Mouse (Mus musculus) adrenal gland, adult (tissue): ENCODE results near the gene Tead1.

Source experiments
- DNase-seq, 2 experiments: peaks; one replicate each; pipeline ENCODE4 v3.0.0; 2022 to 2023; ENCODE audit warnings: low spot score in 1 of 2; ENCODE audit not compliant: inconsistent age in 2 of 2

The Tead1 gene

DNA sequence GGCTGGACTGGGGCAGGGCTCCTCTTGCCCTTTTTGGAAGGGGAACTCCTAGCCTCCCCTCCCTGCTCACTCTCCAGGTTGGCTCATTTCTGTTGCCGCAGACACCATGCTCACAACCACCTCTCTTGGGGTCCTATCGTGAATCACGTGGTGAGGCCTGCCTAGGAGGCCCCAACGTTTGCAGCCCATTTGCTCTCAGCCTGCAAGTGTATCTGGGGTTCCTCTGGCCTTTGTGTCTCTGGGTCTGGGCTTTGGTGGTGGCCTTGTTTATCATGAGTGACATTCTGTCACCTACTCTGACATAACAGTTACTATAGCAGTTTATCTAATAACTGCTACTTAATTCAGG, 41.8 kb downstream of the Tead1 start:
- DNase-seq, result no peak

DNA sequence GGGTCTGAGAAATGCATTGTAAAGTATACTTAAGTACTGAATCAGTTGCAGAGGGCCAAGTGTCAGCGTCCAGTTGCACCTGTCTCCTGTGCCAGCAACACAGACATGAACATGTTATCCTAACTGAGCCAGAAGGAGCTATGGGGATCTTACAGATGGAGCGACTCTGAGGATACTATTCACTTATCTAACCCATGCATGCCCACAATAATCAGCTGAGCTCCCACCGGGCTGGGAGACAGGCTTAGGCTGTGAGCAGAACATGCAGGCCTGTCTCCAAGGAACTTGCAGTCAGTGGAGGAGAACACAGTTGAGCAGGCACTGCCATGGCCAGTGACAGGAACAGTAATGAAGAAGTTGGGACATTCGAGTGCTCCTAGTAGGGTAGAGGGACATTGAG, 42.7 kb downstream of the Tead1 start:
- DNase-seq, result no peak

DNA sequence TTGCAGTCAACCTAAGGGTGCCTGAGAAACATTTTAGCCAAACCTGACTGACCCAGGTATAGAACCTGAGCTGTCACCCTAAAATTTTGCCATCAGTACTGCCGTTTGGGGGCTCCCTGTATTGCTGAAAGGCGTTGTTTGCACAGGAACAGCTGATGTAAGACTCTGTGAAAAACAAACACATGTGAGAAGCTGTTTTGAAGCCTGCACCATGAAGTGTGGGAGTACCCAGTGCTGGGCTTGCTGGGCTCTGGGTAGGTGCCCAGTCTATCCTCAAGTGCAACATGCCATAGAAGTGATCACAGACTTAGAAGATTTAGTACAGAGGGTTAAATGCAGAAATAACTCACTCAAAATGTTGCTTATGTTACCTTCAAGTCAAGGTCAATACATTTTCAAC, 49.3 kb downstream of the Tead1 start:
- no peak for DNase-seq

DNA sequence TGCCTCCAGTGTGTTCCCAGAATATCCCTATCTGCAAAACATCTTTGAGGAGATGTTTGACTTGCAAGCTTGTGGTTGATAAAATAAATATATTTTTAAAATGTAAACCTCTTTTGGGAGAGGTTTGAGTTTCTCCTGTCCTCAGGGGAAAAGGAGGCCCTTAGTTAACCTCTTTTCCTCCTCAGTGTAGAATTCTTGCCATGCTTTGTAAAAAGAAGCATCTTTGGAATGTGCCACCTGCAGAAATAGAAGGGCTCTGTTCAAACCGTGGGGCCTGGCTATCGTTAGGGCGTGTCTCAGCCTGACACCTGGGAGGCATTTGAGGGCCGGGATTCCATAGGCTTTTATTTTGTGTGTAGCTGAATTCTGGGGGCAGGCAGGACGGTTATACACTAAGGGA, 51.1 kb downstream of the Tead1 start:
- no peak for DNase-seq

DNA sequence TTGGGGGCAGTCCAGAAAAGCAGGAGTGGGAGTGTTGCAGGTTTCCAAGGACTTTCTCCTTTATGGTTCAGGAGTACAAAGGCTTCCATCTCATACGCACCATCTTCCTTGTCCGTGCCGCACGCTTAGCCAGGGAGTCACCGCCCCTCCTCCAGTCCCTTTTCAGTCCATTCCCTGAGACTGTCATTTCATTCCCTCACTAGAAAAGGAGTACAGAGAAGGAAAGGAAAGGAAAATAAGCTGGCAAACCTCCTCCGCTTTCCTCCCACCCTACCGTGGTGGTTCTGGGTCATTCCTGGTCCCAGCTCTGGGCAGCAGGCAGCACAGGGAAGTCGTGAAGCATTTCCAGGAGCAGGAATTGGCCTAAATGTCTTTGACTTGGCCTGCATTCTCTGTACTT, 52.5 kb downstream of the Tead1 start:
- no peak for DNase-seq

DNA sequence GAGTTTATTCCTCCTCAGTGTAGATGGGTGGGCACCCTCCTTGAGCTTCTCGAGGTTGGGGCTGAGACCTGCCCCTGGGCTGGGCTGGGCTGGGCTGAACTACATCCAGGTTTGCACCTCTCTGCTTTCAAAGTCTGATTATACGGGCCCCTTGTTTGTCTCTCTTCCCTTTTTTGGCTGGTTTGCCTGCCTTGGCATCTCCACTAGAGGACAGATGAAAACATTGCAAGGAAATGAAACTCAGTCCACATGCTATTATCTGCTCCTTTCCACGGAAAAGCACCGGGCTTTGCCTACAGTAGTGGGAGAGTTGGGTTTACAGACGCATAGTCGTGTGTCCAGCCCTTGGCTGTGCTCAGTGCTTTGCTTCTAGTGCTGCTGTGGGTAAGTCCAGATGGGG, 60.1 kb downstream of the Tead1 start:
- DNase-seq, result no peak

DNA sequence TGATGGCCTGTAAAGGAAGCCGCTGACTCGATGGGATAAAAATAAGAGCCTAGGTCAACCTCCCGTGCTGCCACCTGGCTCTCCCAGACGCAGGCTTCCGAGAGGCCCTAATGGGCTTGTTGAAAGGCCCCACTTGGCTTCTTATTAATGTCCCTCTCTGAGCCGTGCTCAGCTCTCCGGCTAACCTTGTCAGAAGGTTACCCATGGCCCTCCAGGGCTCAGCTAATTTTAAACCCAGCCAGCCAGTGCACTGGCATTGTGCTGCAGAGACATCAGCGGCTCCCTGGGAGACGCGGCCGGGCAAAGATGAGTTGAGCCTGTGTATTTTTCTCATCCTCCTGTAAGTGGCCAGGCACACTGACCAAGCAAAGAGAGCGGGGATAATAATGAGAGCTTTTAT, 62.7 kb downstream of the Tead1 start:
- DNase-seq, result peak; percentile 29 to 74

DNA sequence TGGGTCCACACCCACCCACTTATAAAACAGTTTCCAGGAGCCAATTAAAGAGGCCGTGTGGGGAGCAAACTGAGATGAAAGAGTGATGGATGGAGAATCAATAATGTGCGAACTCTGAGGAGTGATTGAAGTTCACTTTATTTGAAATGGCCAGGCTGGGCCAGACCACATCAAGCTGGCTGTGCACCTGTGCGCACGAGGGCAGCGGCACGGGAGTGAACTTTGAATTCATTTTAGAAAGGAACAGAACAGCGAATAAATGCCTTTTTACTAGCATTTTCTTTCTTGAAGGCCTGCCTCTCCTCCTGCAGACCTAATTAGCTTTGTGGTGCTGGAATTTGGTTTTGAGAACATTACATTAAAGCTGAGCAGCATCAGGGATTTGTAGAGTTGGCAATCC, 63.9 kb downstream of the Tead1 start:
- DNase-seq, result no peak

DNA sequence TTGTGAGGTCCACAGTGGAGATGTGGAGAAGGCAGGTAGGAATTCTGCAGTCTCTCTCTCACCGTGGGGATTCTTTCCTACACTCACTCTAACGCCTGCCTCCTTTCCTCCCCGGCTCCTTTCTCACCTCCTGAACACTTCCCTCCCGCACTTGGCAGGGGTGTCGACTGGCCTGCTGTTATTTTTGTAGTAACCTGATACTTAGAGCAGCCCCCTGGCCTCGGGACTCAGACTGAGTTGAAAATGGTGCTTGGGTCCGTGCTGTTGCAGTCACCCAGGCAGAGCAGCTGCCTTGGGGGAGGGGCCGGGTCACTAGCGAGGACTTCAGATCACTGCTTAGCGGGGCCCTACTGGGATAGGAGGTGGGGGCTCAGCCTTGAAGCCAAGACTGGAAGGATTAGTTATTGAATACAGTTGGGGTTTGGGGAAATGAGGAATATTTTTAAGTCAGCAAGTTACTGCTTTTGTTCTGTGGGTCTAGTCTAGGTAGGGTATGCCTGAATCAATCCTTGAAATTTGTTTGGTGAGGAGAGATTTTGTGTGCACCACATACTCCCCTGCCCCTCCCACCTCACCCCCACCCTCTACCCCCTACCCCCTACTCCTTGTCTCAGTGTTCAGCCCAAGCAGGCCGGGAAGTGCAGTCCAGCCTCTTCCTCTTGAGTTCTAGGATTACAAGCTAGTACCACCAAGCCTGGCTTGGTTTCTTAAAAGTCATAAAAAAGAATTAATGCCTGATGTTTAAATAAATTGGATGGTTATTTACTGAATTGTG, 64.7 kb downstream of the Tead1 start:
- DNase-seq, result no peak

DNA sequence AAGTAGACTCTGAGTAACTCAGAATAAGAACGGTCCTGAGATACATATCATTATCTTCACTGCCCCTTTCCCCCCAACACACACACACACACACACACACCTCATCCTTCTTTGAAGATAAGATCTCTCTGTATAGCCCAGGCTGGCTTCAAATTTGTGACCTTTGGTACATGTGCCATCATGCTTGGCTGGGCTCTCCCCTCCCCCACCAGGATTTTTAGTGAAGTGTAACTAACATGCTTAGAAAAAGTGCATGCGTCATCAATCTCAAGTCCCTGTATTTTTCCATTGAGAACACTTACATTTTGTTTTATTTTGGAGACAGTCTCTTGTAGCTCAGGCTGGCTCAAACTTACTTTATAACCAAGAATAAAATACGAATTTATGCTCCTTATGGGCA, 68.1 kb downstream of the Tead1 start:
- DNase-seq, result no peak

DNA sequence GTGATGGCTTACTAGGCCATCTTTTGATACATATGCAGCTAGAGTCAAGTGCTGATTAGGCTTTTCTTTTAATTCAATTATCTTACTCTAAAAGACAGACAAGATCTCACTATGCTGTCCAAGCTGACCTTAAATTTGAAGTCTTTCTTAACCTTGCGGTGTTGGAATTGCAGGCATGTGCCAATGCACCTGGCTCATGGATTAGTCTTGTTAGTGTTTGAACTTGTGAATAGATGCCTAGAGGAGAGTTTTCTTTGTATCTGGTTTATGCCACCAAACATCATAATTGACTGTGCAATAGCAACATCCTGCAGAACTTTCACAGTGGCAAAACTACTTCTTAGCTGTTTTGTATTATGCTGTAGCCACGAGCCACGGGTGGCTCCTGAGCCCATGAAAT, 68.7 kb downstream of the Tead1 start:
- no peak for DNase-seq

DNA sequence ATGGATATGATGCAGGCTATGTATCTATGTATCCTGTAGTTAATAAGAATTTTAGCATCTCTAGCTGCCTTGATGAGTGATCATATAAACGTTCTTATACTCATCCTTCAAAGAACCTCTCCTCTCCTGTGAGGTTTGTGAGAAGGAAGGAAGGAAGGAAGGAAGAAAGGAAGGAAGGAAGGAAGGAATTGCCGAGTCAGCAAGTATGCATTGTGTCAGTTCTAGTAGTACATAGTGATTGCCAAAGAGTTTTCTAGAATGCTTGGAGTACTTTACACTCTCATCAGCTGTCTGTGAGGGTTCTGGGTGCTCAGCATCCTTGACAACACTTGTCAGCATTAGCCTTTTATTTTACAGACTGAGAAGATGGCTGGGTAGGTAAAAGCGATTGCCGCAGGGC, 69.2 kb downstream of the Tead1 start:
- DNase-seq, result no peak

DNA sequence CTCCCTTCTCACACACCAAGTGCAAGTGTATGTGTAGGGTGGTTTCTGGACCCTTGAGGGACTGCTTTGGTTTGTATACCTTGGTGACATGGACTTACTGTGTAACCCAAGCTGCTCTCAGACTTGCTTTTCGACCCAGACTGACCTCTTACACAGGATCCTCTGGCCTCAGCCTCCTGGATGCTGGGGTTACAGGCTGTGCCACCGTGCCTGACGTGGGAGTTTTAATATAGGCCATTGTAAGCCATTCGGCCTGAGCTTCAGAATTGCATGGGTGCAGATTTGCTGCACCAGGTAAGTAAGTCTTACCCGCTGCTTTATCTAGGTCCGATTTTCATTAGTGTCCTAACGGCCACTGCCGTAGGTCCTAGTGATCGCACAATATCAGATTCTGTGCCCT, 71.0 kb downstream of the Tead1 start:
- DNase-seq, result no peak

DNA sequence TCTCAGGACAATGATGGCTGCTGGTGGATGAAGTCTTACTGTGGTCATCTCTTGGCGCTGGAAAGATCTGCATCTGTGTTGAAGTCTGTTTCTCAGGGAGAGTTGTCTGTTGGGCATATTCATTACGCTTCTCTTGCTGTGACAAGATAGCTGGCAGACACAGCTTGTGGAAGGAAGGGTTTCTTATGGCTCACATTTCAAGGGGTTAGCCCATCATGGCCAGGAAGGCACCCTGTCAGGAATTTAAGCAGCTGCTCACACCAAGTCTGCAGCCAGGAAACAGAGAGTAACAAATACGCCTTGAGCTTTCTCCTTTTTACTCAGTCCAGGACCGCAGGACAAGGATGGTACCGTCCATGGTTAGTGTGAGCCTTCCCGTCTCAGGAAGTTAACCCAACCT, 73.2 kb downstream of the Tead1 start:
- no peak for DNase-seq

DNA sequence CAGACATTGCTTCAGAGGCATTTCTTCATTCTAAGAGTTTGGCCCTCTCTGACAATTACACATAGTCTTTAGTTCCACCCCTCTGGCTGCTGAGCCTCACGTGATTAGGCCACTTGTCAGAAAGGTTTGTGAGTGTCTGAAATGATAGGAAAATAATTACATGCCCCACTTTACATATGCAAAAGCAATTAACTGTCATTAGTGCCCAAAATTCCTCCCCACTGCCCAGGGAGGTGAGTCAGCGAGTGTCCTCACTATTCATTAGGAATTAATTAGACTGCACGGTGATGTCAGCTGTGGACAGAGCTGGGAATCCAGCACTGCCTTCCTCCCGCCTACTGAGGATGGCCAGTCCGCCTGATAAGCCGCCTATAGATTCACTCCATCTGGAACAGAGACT, 74.2 kb downstream of the Tead1 start:
- peak in 1 of 2 experiments; percentile 69 for DNase-seq

DNA sequence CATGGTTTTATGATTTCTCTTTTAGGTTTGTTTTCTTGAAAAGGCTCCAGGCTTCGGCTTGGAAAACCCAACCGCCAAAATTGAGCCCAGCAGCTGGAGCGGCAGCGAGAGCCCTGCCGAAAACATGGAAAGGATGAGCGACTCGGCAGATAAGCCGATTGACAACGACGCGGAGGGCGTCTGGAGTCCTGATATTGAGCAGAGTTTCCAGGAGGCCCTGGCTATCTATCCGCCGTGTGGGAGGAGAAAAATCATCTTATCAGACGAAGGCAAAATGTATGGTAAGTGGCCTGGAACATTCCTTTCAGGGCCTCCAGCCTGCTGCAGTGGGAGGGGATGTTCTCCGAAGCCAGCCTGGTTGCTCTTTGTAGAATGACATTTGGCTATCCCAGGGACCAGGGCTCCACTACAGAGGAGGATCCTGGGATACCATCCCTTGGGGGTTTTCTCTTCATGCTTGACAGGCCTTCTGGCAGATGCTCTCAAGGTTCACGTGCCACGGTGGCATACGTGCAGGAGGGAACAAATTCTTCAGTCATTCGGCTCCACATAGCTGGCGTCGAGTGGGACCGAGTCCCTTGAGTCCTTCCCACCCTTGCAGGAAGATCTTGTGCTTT, 80.3 kb downstream of the Tead1 start:
- DNase-seq, result peak in 1 of 2 experiments; percentile 55

DNA sequence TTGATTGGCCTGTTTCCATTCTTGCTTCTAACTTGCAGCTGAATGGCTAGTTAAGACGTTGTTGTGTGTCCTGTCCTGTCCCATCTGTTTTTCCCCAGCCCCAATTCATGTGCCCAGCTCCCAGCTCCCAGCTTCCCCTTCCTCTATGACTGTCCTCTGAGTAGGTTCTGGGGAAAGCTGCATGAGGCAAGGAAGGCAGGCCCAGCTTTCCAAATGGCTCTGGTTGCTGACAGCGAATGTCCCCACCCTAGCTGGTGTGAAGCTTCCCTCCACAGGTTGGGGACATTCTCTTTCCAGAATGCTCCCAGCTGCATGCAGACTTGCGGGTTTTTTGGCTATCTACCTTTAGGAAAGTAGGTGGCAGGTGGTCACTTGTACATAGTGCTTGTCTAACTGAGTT, 81.2 kb downstream of the Tead1 start:
- no peak for DNase-seq

DNA sequence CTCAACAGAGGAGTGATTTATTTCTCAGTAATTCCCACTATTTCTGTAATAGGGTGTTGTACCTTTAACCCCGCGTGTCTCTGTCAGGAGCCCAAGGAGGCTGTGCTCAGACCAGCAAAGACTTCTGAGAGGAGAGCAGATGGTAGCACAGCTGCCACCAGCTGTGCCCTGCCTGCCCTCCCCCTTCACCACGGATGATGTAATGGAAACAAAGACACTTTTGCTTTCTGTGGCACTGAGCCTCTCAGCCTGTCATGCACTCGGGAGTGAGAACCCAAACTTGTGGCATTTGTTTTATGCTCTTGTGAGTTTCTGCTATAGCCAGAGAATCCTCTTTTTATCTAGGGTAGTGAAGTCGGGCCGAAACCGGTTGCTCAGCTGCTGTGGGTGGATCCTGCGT, 81.7 kb downstream of the Tead1 start:
- DNase-seq, result peak; percentile 66 to 88

DNA sequence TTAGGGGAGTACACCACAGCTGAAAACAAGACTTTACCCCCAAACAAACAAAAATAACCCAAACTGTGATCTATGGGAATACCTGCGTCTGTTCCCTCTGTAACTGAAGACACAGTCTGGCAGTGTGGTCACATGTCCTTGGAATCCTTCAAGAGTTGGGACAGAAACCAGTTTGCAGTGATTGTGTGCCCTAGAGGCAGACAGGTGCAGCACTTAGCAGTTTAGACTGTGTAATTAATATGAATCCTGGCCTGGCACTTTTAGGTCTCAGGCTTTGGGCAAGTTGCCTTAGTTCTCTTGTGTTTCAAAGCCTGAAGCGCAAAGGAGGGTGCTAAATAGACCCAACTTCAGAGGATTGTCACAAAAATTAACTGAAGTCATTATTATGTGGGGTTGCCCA, 83.8 kb downstream of the Tead1 start:
- peak in 1 of 2 experiments; percentile 55 for DNase-seq

DNA sequence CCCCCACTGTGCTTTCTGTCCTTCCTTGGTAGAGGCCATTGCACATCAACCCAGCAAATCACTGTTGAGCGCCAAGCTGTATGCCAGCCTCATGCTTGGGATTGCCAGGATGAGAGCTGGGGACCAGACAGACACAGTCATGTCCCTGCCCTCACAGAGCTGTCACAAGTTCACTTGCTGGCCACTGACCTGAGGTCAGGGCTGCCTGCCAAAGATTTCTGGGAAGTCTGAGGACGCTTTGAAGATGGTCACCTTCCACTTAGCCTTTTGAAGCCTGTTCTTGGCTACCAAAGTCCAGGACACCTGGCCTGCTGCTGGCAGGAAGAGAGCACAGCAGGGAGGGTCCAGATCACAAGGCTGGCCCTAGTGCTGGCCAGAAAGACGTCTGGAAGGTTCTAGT, 84.4 kb downstream of the Tead1 start:
- DNase-seq, result peak; percentile 63 to 89

DNA sequence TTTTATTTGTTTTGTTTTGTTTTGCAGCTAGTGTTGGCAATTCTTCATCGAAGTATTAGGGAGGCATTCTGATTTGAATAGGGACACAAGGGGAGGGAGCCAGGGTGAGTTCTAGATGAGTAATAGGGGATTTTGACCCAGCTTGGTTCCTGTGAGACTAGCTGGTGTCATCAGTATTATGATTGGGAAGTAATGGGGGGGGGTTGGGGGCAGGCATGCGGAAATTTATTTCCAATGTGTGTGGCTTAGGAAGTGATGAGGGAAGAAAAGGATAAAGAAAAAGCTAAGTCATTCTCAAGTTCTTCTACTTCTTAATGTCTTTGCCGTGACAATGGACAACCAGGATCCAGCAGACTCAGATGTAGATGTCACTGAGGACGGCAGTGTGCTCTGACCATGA, 85.8 kb downstream of the Tead1 start:
- no peak for DNase-seq

DNA sequence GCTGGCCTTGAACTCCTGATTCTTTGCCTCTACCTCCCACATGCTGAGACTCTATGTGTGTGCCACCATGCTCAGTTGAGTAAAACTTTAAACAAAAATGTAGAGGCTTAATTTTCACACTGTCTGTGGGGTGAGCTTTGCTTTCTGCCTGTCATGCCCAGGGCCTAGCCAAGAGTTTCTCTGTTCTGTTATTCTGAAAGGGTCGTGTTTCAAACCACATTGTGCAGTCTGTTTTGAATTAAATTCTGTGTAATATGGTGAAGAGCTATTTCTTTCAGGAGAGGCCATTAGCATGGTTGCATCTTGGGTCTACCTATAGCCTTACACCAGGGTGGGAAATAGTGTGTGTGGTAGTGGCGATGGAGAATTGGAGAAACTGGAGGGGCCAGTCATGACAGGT, 90.7 kb downstream of the Tead1 start:
- no peak for DNase-seq

DNA sequence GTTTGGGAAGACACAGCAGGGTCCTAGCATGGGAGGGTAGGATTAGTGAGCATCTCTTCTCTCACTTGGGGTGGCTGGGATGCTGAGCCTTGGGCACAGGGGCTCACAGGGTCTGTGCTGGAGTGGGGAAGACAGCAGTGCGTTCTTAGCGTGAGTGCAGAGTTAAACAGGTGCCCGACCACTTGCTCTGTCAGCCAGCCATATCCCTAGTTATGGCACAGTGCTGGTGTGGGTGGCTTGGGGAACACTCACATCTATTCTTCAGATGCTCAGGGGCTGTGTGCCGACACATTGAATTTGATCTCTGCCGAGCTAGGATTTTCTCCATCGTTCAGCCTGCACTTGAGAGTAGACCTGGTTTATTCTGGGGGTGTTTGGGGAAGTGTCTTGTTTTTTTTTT, 92.3 kb downstream of the Tead1 start:
- DNase-seq, result no peak
